Mouse (Mus musculus) megakaryocyte-erythroid progenitor cell, adult 5-6 weeks (primary cell): Measurements from ENCODE around the gene Olfr303. TPM values are rescaled to one million over a fixed set of nuclear protein-coding genes. Genes with fewer than 3 reads are reported as not detected.
"Not testable (repeated sequence)": the region's sequence is repeated elsewhere in the genome, so short reads cannot be mapped to it uniquely, and the experiment has no call there.

Source experiments
- ATAC-seq: replicated peaks from 2 replicates; pipeline ENCODE4 v1.8.0; 2016; ENCODE audit warnings: mild to moderate bottlenecking, inconsistent platforms; ENCODE audit not compliant: severe bottlenecking, poor library complexity, low FRiP score, low TSS enrichment
- total RNA-seq, 2 experiments: library from RNA; stranded (forward) in 1 of 2; stranded (reverse) in 1 of 2; fragments of 200-1000, 215-1000 nt in 1 of 2; fragments of >200 nt in 1 of 2; fragmentation: Nextera tagmentation in 1 of 2; gene quantifications; 2 replicates each; pipeline ENCODE4 v1.2.3; 2014 to 2017

The Olfr303 gene
- not detected in 2 replicates for total RNA-seq (2014; fragmentation: Nextera tagmentation)
- not detected in 2 replicates for total RNA-seq (2017)

- no peak for ATAC-seq
Measured at GRCm38 (mm10) chr7:86397689-86398088, at the start of gene Olfr303. TSS of gene Olfr303 (minus strand) at chr7:86397789.

- ATAC-seq, result no peak
Measured at GRCm38 (mm10) chr7:86403546-86403945, 6.0 kb upstream of the Olfr303 start, which contains the start of gene Olfr301. TSS of gene Olfr301 (plus strand) at chr7:86403846.

- no peak for ATAC-seq
Measured at GRCm38 (mm10) chr7:86386558-86386957, 11.0 kb downstream of the Olfr303 start, which contains the start of gene Olfr304. TSS of gene Olfr304 (minus strand) at chr7:86386658.

- ATAC-seq, result no peak
Measured at GRCm38 (mm10) chr7:86385769-86386168, 11.8 kb downstream of the Olfr303 start.

- no peak for ATAC-seq
Measured at GRCm38 (mm10) chr7:86366828-86367227, 30.8 kb downstream of the Olfr303 start, which contains the start of gene Olfr305. TSS of gene Olfr305 (minus strand) at chr7:86366928.

- ATAC-seq, result not testable (repeated sequence)
Measured at GRCm38 (mm10) chr7:86346296-86346695, 51.3 kb downstream of the Olfr303 start.

- no peak for ATAC-seq
Measured at GRCm38 (mm10) chr7:86344253-86344652, 53.3 kb downstream of the Olfr303 start.

- ATAC-seq, result no peak
Measured at GRCm38 (mm10) chr7:86342881-86343565, 54.6 kb downstream of the Olfr303 start.

Other genes with a start within 250 kb of the Olfr303 start
- gene Vmn2r75, start 226.0 kb downstream of the Olfr303 start, total RNA-seq (2014; fragmentation: Nextera tagmentation), result not detected in 2 replicates
- not detected in 2 replicates for gene Vmn2r75, start 226.0 kb downstream of the Olfr303 start, total RNA-seq (2017)
- gene Vmn2r76, start 151.5 kb downstream of the Olfr303 start, total RNA-seq (2014; fragmentation: Nextera tagmentation), result not detected in 2 replicates
- not detected in 2 replicates for gene Vmn2r76, start 151.5 kb downstream of the Olfr303 start, total RNA-seq (2017)
- not detected in 2 replicates for gene Olfr310, start 120.6 kb downstream of the Olfr303 start, total RNA-seq (2014; fragmentation: Nextera tagmentation)
- gene Olfr310, start 120.6 kb downstream of the Olfr303 start, total RNA-seq (2017), result not detected in 2 replicates
- gene Olfr309, start 84.1 kb downstream of the Olfr303 start, total RNA-seq (2014; fragmentation: Nextera tagmentation), result not detected in 2 replicates
- not detected in 2 replicates for gene Olfr309, start 84.1 kb downstream of the Olfr303 start, total RNA-seq (2017)
- gene Olfr308, start 72.2 kb downstream of the Olfr303 start, total RNA-seq (2014; fragmentation: Nextera tagmentation), result not detected in 2 replicates
- gene Olfr308, start 72.2 kb downstream of the Olfr303 start, total RNA-seq (2017), result not detected in 2 replicates
- gene Olfr307, start 60.2 kb downstream of the Olfr303 start, total RNA-seq (2014; fragmentation: Nextera tagmentation), result not detected in 2 replicates
- gene Olfr307, start 60.2 kb downstream of the Olfr303 start, total RNA-seq (2017), result not detected in 2 replicates
- gene Olfr305, start 30.9 kb downstream of the Olfr303 start, total RNA-seq (2014; fragmentation: Nextera tagmentation), result not detected in 2 replicates
- gene Olfr305, start 30.9 kb downstream of the Olfr303 start, total RNA-seq (2017), result not detected in 2 replicates
- gene Olfr304, start 11.1 kb downstream of the Olfr303 start, total RNA-seq (2014; fragmentation: Nextera tagmentation), result not detected in 2 replicates
- gene Olfr304, start 11.1 kb downstream of the Olfr303 start, total RNA-seq (2017), result not detected in 2 replicates
- not detected in 2 replicates for gene Olfr301, start 6.1 kb upstream of the Olfr303 start, total RNA-seq (2014; fragmentation: Nextera tagmentation)
- gene Olfr301, start 6.1 kb upstream of the Olfr303 start, total RNA-seq (2017), result not detected in 2 replicates
- not detected in 2 replicates for gene Olfr299, start 62.1 kb upstream of the Olfr303 start, total RNA-seq (2014; fragmentation: Nextera tagmentation)
- gene Olfr299, start 62.1 kb upstream of the Olfr303 start, total RNA-seq (2017), result not detected in 2 replicates
- gene Olfr298, start 94.7 kb upstream of the Olfr303 start, total RNA-seq (2014; fragmentation: Nextera tagmentation), result not detected in 2 replicates
- gene Olfr298, start 94.7 kb upstream of the Olfr303 start, total RNA-seq (2017), result not detected in 2 replicates
- not detected in 2 replicates for gene Olfr297, start 122.2 kb upstream of the Olfr303 start, total RNA-seq (2014; fragmentation: Nextera tagmentation)
- not detected in 2 replicates for gene Olfr297, start 122.2 kb upstream of the Olfr303 start, total RNA-seq (2017)
- gene Olfr295, start 186.1 kb upstream of the Olfr303 start, total RNA-seq (2014; fragmentation: Nextera tagmentation), result not detected in 2 replicates
- not detected in 2 replicates for gene Olfr295, start 186.1 kb upstream of the Olfr303 start, total RNA-seq (2017)
- gene Olfr294, start 218.9 kb upstream of the Olfr303 start, total RNA-seq (2014; fragmentation: Nextera tagmentation), result not detected in 2 replicates
- not detected in 2 replicates for gene Olfr294, start 218.9 kb upstream of the Olfr303 start, total RNA-seq (2017)